Mouse (Mus musculus) adrenal gland, adult (tissue): ENCODE results near the gene Cpa4.

Experiments used
- DNase-seq, 2 experiments: peaks; one replicate each; pipeline ENCODE4 v3.0.0; 2022 to 2023; ENCODE audit warnings: low spot score in 1 of 2; ENCODE audit not compliant: inconsistent age in 2 of 2

Cpa4 gene

DNA sequence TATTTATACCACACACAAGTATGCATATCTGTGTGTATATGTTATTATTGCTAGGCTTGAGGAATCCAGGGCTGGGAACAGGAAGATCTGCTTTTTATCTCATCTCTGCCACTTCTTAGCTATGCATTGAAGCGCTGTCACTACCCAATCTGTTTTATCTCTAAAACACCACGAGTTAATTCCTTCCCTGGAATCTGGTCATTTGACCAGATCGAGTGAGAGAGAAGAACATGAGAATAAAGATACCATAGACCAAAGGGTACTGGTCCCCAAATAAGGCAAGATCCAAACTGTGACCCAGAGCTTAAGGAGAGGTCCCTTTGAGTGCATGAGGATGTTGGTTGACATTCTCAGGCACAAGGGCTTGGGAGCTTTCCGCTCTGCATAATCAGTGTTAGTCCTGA, 53.8 kb downstream of the Cpa4 start:
- no peak for DNase-seq

DNA sequence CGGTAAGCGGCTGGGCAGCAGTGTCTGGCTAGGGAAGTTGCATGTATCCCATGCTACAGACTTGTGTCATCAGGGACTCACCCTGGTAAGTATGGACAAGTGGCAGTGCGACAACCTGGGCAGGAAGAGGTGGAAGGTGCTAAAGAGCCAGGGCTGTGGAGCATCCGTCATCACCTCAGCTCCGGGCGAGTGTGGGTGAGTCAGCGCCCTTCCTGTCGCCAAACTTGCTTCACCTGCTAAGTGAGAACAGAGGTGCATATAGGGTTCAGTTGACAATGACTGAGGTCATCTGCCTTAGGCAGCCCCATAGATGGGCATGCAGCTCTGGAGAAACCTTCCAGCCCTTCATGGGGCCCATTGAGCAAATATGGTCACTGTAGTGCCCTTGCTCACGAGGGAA, 56.6 kb downstream of the Cpa4 start:
- DNase-seq = no peak

DNA sequence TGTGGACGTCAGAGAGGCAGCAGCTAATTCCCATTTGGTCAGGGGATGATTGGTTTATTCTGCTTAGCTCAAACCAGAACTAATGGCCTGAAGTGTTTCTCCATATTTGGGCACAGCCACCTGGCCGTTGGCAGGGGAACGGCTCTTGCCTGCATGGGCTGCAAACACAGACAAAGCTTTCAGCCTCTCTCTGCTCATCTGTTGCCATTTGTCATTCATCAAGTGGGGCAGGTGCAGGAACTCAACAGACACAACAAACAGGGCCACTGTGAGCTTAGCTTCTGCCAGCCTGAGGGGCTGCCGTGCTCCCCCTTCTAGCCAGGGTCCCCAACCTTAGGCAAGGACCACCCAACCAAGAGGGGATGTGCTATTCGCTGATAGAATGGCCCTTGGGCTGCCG, 60.0 kb downstream of the Cpa4 start:
- DNase-seq = peak; percentile 35 to 49

DNA sequence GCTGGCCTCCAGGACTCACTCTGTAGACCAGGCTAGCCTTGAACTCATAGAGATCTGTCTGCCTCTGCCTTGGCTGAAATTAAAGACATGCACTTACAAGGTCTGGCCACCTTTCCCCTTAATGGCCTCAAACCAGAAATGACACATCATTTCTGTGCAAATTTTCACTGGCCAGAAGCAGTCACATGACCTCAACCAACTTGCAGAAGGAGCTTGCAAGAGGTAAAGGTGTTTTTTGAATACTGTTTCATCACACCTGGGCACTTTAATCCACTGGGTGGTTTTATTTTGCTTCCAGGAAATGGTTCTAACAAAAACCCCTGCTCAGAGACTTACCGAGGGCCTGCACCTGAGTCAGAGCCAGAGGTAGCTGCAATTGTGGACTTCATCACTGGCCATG, 61.8 kb downstream of the Cpa4 start:
- DNase-seq = no peak

DNA sequence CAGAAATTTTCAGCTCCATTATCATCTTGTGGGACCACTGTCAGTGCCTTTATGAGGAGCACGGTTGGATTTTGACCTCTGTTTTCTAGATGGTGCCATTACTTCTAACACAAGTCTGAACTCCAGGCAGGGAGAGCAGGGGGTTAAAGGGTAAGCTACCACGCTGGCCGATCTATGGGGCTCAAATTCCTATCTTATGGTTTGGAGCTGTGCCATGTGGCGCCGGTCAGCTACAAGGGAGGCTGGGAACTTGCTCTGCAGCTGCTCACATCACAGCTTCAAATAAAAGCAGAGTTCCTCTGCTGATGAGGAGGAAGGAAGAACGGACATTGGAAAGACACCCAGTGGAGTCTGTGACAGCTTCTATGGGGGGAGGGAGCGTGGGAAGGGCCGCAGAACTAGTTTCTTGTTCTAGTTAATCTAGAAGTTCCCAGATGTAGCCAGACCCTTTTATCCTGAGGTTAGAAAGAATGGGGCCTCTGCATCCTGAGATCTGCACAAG, 67.2 kb downstream of the Cpa4 start:
- no peak for DNase-seq

DNA sequence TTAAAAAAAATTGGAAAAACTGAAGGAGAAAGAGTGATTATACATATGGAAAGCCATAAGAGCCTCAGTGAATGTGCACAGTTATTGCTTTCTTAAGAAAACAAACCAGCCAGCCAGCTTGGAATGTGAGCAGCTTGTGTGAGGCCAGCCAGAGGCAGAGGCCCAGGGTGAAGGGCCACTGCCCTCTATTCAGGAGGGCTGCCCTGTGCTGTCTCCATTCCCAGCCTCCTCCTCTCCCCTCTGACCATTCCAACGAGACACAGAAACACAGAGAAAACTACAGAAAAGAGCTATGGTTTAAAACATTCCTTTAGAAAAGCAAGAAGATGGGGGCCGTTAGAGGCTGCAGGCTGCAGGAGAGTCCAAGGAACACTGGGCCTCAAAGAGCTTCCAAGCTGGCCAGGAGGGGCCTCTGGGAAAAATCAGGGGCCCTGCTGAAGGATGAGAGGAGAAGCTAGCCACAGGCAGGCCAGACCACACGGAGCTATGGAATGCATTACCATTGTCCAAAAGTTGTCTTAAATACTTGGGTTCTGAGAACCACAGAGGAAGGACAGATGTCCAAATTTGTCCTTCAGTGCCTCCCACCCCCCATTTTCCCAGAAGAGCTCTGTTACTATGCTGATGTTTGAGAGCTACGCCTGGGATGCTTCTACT, 68.1 kb downstream of the Cpa4 start:
- no peak for DNase-seq

DNA sequence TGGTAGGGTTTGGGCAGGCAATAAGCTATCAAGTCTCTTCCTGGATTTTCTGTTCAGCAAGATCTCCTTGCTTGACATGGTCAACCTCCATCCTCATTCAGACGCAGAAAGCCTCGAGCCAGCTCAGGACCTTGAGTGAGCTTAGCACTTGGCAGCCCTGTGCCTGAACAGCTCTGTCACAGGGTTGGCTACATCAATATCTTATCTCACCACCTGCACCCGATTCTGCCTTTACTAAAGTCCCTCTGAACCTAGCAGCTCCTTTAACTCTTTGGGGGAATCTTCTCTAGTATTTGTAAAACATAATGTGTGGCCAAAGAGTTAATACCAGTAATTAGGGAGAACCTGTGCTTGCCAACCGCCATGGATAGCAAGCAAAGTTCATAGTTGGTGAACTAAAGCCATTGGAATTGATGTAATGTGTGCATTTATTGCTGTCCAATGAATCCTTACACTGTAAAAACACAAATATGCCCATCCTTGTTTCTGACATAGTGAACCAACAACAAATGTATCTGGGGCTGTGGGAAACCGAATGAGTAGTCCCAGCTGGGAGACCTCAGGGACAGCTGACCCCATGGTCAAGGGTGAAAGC, 70.6 kb downstream of the Cpa4 start, which contains the start of gene Cpa1:
Cpa1 (plus strand) TSS at position 545 of the 595 bp plus-strand sequence.
- no peak for DNase-seq
